Mouse (Mus musculus): ENCODE results near the gene Nacc1.

The Nacc1 gene

GRCm38 (mm10) chr8:84714161-84714560 is 26.5 kb upstream of the Nacc1 start:
- DNase-seq (ENCODE audit: low spot score), result no peak

- no peak for DNase-seq (ENCODE audit: low spot score)
Observed at GRCm38 (mm10) chr8:84713381-84713780, 25.7 kb upstream of the Nacc1 start.

- DNase-seq (ENCODE audit: low spot score), result no peak
Observed at GRCm38 (mm10) chr8:84712759-84713120, 25.1 kb upstream of the Nacc1 start.

- no peak for DNase-seq (ENCODE audit: low spot score)
Observed at GRCm38 (mm10) chr8:84711933-84712758, 24.5 kb upstream of the Nacc1 start.

- DNase-seq (ENCODE audit: low spot score), result no peak
Observed at GRCm38 (mm10) chr8:84711312-84711711, 23.6 kb upstream of the Nacc1 start.

GRCm38 (mm10) chr8:84709931-84710330 is 22.3 kb upstream of the Nacc1 start:
- DNase-seq (ENCODE audit: low spot score), result no peak

GRCm38 (mm10) chr8:84708774-84709475 is 21.3 kb upstream of the Nacc1 start:
- peak; percentile 69 for DNase-seq (ENCODE audit: low spot score)

- no peak for DNase-seq (ENCODE audit: low spot score)
Observed at GRCm38 (mm10) chr8:84708071-84708541, 20.4 kb upstream of the Nacc1 start.

- peak; percentile 58 for DNase-seq (ENCODE audit: low spot score)
Observed at GRCm38 (mm10) chr8:84707267-84707883, 19.7 kb upstream of the Nacc1 start.

- peak; percentile 71 for DNase-seq (ENCODE audit: low spot score)
Observed at GRCm38 (mm10) chr8:84706610-84707266, 19.1 kb upstream of the Nacc1 start.

GRCm38 (mm10) chr8:84705960-84706359 is 18.3 kb upstream of the Nacc1 start:
- DNase-seq (ENCODE audit: low spot score), result no peak

- DNase-seq (ENCODE audit: low spot score), result no peak
Observed at GRCm38 (mm10) chr8:84704867-84705831, 17.5 kb upstream of the Nacc1 start.

GRCm38 (mm10) chr8:84704356-84704755 is 16.7 kb upstream of the Nacc1 start:
- DNase-seq (ENCODE audit: low spot score), result peak; percentile 73

GRCm38 (mm10) chr8:84703466-84704249 is 16.0 kb upstream of the Nacc1 start:
- DNase-seq (ENCODE audit: low spot score), result no peak

GRCm38 (mm10) chr8:84702963-84703465 is 15.4 kb upstream of the Nacc1 start:
- DNase-seq (ENCODE audit: low spot score), result no peak

- no peak for DNase-seq (ENCODE audit: low spot score)
Observed at GRCm38 (mm10) chr8:84702561-84702960, 14.9 kb upstream of the Nacc1 start.

GRCm38 (mm10) chr8:84700941-84701911 is 13.6 kb upstream of the Nacc1 start, which contains the start of gene Lyl1:
Lyl1 (plus strand) TSS chr8:84701457.
- peak; percentile 88 for DNase-seq (ENCODE audit: low spot score)

- no peak for DNase-seq (ENCODE audit: low spot score)
Observed at GRCm38 (mm10) chr8:84700526-84700925, 12.9 kb upstream of the Nacc1 start.

GRCm38 (mm10) chr8:84699861-84700322 is 12.2 kb upstream of the Nacc1 start:
- DNase-seq (ENCODE audit: low spot score), result peak; percentile 60

Measured in yolk sac, embryonic 10.5 days (tissue).